ENCODE assay signal across 11 mouse cellular contexts in the genomic region with DNA sequence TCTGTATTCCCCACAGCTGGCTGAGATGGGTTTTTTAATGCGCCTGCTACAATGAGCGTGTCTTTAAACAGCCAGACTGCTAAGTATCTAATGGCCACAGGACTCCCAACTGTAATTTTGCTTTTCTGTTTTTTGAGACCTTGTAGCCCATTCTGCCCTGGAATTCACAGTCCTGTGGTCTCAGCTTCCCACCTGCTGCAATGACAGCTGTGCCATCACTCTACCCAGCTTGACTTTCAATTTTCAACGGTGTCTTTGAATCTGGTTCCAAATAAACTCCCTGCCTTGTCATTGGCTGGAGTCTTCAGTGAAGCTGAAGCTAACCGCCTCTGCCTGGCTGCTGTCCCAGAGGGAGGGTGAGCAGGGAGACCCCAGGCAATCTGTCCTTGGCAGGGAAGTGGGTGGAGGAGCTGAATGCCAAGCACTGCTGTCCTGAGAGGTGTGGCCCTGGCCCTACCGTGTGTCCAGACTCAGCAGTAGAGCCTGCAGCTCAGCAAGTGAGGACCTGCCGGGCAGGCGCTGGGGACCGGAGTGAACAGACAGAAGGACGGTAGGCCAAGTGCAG. TPM values are rescaled to one million over a fixed set of nuclear protein-coding genes. Genes with fewer than 3 reads are reported as not detected.
DNase-seq lines count a peak whose midpoint lies in the region; ATAC-seq and TF ChIP-seq lines count a peak whose summit lies in the region.
"Had no signal": no experiment of that assay in that cellular context is flagged by ENCODE, and none has a peak within 500 bp of the region (broad histone marks: within the 10 kb centered on the region; RNA-seq: fewer than 3 reads in every experiment).

No protein-coding gene starts in this region.

- peak; percentile 34 to 72 for DNase-seq in cerebellum, postnatal 4 days (ENCODE audit: low spot score in 2 of 2)
- no peak for DNase-seq in cerebellum, postnatal 25 days
- no peak for DNase-seq in limb, embryonic 10.5 days (ENCODE audit: low spot score)
- peak; percentile 45 for DNase-seq in embryonic facial prominence, embryonic 14.5 days (ENCODE audit: low spot score)
- DNase-seq in mesoderm, embryonic 11.5 days (ENCODE audit: low read depth, low spot score), result peak; percentile 30
- no peak for DNase-seq in thymus, adult 18-20 months
- DNase-seq: lung, postnatal 36 days had no signal

- WGBS in limb, embryonic 12.5 days, result 70% methylated on average over 9 of the region's 9 CpGs
- WGBS in limb, embryonic 10.5 days, result 78% methylated on average over 9 of the region's 9 CpGs
- WGBS in embryonic facial prominence, embryonic 14.5 days, result 67% methylated on average over 9 of the region's 9 CpGs
- WGBS in intestine, postnatal 0 days, result 69% methylated on average over 9 of the region's 9 CpGs

- no peak overlapping the region for H3K9ac ChIP-seq in limb, embryonic 12.5 days (replicated peaks)
- H3K9ac ChIP-seq in embryonic facial prominence, embryonic 14.5 days (ENCODE audit: low read depth, low read length), result no peak overlapping the region
- no peak overlapping the region for H3K9ac ChIP-seq in intestine, postnatal 0 days (ENCODE audit: low read depth, low read length)
- H3K9ac ChIP-seq: embryonic facial prominence, embryonic 13.5 days; liver, embryonic 12.5 days had no signal

- H3K27ac ChIP-seq in limb, embryonic 12.5 days, result 0 out of 2 replicates have a peak overlapping the region, but pooled peaks have one; percentile 5
- no peak overlapping the region for H3K27ac ChIP-seq in limb, embryonic 10.5 days
- no peak overlapping the region for H3K27ac ChIP-seq in embryonic facial prominence, embryonic 14.5 days (replicated peaks; ENCODE audit: low read depth, low read length)
- no peak overlapping the region for H3K27ac ChIP-seq in intestine, postnatal 0 days (ENCODE audit: low read depth, low read length)
- H3K27ac ChIP-seq: embryonic facial prominence, embryonic 13.5 days; liver, embryonic 12.5 days had no signal

- H3K36me3 ChIP-seq in limb, embryonic 12.5 days, result peaks cover 21% of the 10 kb centered on the region
- peaks cover 20% of the 10 kb centered on the region for H3K36me3 ChIP-seq in limb, embryonic 10.5 days
- H3K36me3 ChIP-seq in embryonic facial prominence, embryonic 14.5 days (ENCODE audit: control insufficient read depth, insufficient read depth, low read length), result peaks cover 6% of the 10 kb centered on the region
- no peaks in the 10 kb centered on the region for H3K36me3 ChIP-seq in intestine, postnatal 0 days (ENCODE audit: control insufficient read depth, insufficient read depth)

- TF ChIP-seq CTCF in intestine, postnatal 0 days (IDR thresholded peaks at IDR 0.05; ENCODE audit: low read depth), result no peak

- H3K27me3 ChIP-seq in limb, embryonic 12.5 days, result no peaks in the 10 kb centered on the region
- no peaks in the 10 kb centered on the region for H3K27me3 ChIP-seq in limb, embryonic 10.5 days (ENCODE audit: low read depth, poor library complexity, severe bottlenecking)
- no peaks in the 10 kb centered on the region for H3K27me3 ChIP-seq in embryonic facial prominence, embryonic 14.5 days (replicated peaks; ENCODE audit: control insufficient read depth, insufficient read depth, low read length)
- H3K27me3 ChIP-seq in intestine, postnatal 0 days (replicated peaks; ENCODE audit: control insufficient read depth, insufficient read depth, low read length), result no peaks in the 10 kb centered on the region
- H3K27me3 ChIP-seq: embryonic facial prominence, embryonic 13.5 days; liver, embryonic 12.5 days had no signal

- H3K4me1 ChIP-seq in limb, embryonic 12.5 days (replicated peaks), result peaks cover 18% of the 10 kb centered on the region
- H3K4me1 ChIP-seq in limb, embryonic 10.5 days, result peaks cover 30% of the 10 kb centered on the region
- peaks cover 5% of the 10 kb centered on the region; the same call in 1 of the 2 replicates for H3K4me1 ChIP-seq in embryonic facial prominence, embryonic 14.5 days (ENCODE audit: control insufficient read depth, insufficient read depth, low read length)
- no peaks in the 10 kb centered on the region for H3K4me1 ChIP-seq in intestine, postnatal 0 days (replicated peaks; ENCODE audit: control insufficient read depth, insufficient read depth, low read length)
- H3K4me1 ChIP-seq: liver, embryonic 12.5 days had no signal

- ATAC-seq in limb, embryonic 12.5 days (ENCODE audit: insufficient number of reproducible peaks, insufficient read depth, low FRiP score, low TSS enrichment, low read depth), result no peak; the same call in 1 of the 2 replicates
- peak; percentile 22; the same call in 1 of the 2 replicates for ATAC-seq in embryonic facial prominence, embryonic 14.5 days (ENCODE audit: low read depth)
- ATAC-seq in intestine, postnatal 0 days, result no peak
- ATAC-seq: liver, embryonic 12.5 days had no signal

- no peak overlapping the region for H3K4me2 ChIP-seq in limb, embryonic 12.5 days
- no peak overlapping the region for H3K4me2 ChIP-seq in embryonic facial prominence, embryonic 14.5 days (ENCODE audit: low read depth, low read length)
- H3K4me2 ChIP-seq in intestine, postnatal 0 days (replicated peaks; ENCODE audit: low read depth), result no peak overlapping the region
- H3K4me2 ChIP-seq: embryonic facial prominence, embryonic 13.5 days; liver, embryonic 12.5 days had no signal

- H3K9me3 ChIP-seq in limb, embryonic 12.5 days, result peaks cover 6% of the 10 kb centered on the region; the same call in 1 of the 2 replicates
- no peaks in the 10 kb centered on the region for H3K9me3 ChIP-seq in limb, embryonic 10.5 days (replicated peaks)
- H3K9me3 ChIP-seq in embryonic facial prominence, embryonic 14.5 days (ENCODE audit: control insufficient read depth, low read length), result no peaks in the 10 kb centered on the region
- no peaks in the 10 kb centered on the region for H3K9me3 ChIP-seq in intestine, postnatal 0 days (ENCODE audit: control insufficient read depth)
- H3K9me3 ChIP-seq: embryonic facial prominence, embryonic 13.5 days; liver, embryonic 12.5 days had no signal

- H3K4me3 ChIP-seq in limb, embryonic 12.5 days (replicated peaks), result no peak overlapping the region
- H3K4me3 ChIP-seq in limb, embryonic 10.5 days, result no peak overlapping the region
- H3K4me3 ChIP-seq in embryonic facial prominence, embryonic 14.5 days (ENCODE audit: low read depth, low read length), result no peak overlapping the region
- H3K4me3 ChIP-seq in intestine, postnatal 0 days (ENCODE audit: low read depth, low read length), result no peak overlapping the region
- H3K4me3 ChIP-seq: embryonic facial prominence, embryonic 13.5 days; liver, embryonic 12.5 days had no signal

RNA-seq across cellular contexts. Expression of a gene that starts 1.6 kb away (rescaled TPM):
- 0.36 TPM in 1 of 2 replicates, not detected in the other for polyA plus RNA-seq in limb, embryonic 12.5 days (2016; fragmentation: Nextera tagmentation; extraction: Ambion mirVana)
- not detected in 2 replicates for polyA plus RNA-seq in limb, embryonic 10.5 days (2016; fragmentation: Nextera tagmentation; extraction: Ambion mirVana)
- polyA plus RNA-seq in embryonic facial prominence, embryonic 14.5 days (2014; fragmentation: Nextera tagmentation; extraction: Ambion mirVana), result 0.85 and 1.1 TPM in 2 replicates
- 0.10 and 0.17 TPM in 2 replicates for polyA plus RNA-seq in intestine, postnatal 0 days (2015; fragmentation: Nextera tagmentation; extraction: Ambion mirVana)

RNA-seq across cellular contexts. Expression of a gene that starts 8.7 kb away (rescaled TPM):
- 0.79 and 1.3 TPM in 2 replicates for polyA plus RNA-seq in limb, embryonic 12.5 days (2016; fragmentation: Nextera tagmentation; extraction: Ambion mirVana)
- 0.65 and 1.1 TPM in 2 replicates for polyA plus RNA-seq in limb, embryonic 10.5 days (2016; fragmentation: Nextera tagmentation; extraction: Ambion mirVana)
- polyA plus RNA-seq in embryonic facial prominence, embryonic 14.5 days (2014; fragmentation: Nextera tagmentation; extraction: Ambion mirVana), result 2.2 and 2.6 TPM in 2 replicates
- 1.3 and 1.8 TPM in 2 replicates for polyA plus RNA-seq in intestine, postnatal 0 days (2015; fragmentation: Nextera tagmentation; extraction: Ambion mirVana)

RNA-seq across cellular contexts. Expression of a gene that starts 48.8 kb away (rescaled TPM):
- polyA plus RNA-seq in limb, embryonic 12.5 days (2016; fragmentation: Nextera tagmentation; extraction: Ambion mirVana), result 309 and 334 TPM in 2 replicates
- 205 and 223 TPM in 2 replicates for polyA plus RNA-seq in limb, embryonic 10.5 days (2016; fragmentation: Nextera tagmentation; extraction: Ambion mirVana)
- polyA plus RNA-seq in embryonic facial prominence, embryonic 14.5 days (2014; fragmentation: Nextera tagmentation; extraction: Ambion mirVana), result 142 and 151 TPM in 2 replicates
- 85.4 and 89.4 TPM in 2 replicates for polyA plus RNA-seq in intestine, postnatal 0 days (2015; fragmentation: Nextera tagmentation; extraction: Ambion mirVana)

Comparison
In these comparisons a context has a peak if more than half of its experiments do, and no peak if none do; other contexts are left out.
1. DNase-seq: peak in cerebellum, postnatal 4 days (2 of 2), embryonic facial prominence, embryonic 14.5 days (single experiment) and mesoderm, embryonic 11.5 days (single experiment); none in cerebellum, postnatal 25 days (0 of 2), limb, embryonic 10.5 days (single experiment) and thymus, adult 18-20 months (0 of 2).